Mouse (Mus musculus): ENCODE data around the gene Gm5089. TPM values are rescaled to one million over a fixed set of nuclear protein-coding genes. Genes with fewer than 3 reads are reported as not detected.

Gene Gm5089
- polyA plus RNA-seq, 1 experiment = not detected

DNA sequence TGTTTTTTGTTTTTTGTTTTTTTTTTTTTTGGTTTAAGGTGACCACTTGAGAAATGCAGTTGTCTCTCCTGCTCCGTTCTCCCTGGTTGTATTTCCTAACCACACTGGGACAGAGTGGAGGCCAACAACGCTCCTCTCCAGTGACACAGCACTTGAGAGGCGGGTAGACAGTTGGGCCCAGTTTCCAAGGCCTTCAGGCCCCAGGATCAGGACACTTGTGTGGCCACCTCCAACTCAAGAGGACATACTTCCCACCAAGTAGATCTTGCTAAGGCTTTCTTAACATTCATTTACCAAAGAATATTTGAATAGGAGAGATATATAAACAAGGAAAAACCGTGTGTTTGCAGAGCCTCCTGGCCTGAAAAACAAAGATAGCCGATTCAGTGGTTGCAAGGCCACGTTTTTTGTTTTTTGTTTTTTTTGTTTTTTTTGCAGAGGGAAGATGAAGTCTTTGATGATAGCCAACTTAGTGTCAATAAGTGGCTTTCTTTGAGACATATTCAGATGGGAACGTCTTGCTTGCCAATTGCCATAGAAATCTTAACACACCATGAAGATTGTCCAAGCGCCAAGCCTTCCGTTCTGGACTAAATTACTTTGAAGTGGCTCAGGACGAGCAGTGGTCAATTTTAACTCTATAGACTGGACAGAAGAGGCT, 4.1 kb upstream of the Gm5089 start:
- no peak overlapping the region for H3K4me3 ChIP-seq (ENCODE audit: insufficient read depth, low read length)
- no peaks in the 10 kb centered on the region for H3K4me1 ChIP-seq (ENCODE audit: control insufficient read depth, insufficient read depth, low read length)
- TF ChIP-seq POLR2A (IDR thresholded peaks at IDR 0.05; ENCODE audit: low read depth, low read length) = no peak
- no peak for TF ChIP-seq CTCF (IDR thresholded peaks at IDR 0.05; ENCODE audit: borderline replicate concordance, insufficient read depth, low read length)
- no peak overlapping the region for H3K27ac ChIP-seq (ENCODE audit: insufficient read depth, low read length)

DNA sequence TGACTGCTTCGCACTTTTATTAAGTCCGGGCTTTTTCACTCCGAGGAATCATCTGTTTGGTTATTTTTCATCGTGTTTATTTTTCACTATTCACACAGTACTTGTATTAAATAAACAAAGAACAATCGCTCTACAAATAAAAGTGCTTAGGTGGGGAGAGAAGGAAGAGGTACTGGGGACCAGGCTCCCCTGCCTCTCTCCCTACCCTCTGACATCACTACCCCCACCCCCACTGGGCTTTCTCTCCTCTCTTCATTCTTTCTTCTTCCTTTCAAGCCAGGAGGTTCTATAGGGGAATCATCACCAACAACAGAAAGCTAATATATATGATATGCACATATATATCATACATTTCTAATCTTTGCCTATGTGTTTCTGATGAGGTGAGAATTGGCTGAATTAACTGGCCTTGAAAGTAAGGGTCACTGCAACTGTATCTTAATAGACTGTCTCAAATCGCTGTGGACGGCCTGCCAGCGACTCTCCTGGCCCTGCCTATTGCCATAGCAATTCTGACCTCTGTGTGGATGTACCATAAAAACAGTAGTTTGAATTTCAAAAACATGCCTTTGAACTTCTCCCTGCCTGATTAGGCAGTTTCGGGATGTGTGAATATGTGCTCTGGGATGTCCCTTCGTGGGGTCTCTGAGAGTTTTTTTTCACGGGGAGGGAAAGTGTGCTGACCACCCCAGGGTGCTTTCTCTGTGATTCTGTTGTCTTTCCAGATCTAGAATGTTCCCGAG, 3.3 kb upstream of the Gm5089 start:
- no peak for TF ChIP-seq CTCF (IDR thresholded peaks at IDR 0.05; ENCODE audit: borderline replicate concordance, insufficient read depth, low read length)
- no peak for TF ChIP-seq POLR2A (IDR thresholded peaks at IDR 0.05; ENCODE audit: low read depth, low read length)
- H3K27ac ChIP-seq (ENCODE audit: insufficient read depth, low read length) = no peak overlapping the region
- H3K4me1 ChIP-seq (ENCODE audit: control insufficient read depth, insufficient read depth, low read length) = no peaks in the 10 kb centered on the region
- H3K4me3 ChIP-seq (ENCODE audit: insufficient read depth, low read length) = no peak overlapping the region

DNA sequence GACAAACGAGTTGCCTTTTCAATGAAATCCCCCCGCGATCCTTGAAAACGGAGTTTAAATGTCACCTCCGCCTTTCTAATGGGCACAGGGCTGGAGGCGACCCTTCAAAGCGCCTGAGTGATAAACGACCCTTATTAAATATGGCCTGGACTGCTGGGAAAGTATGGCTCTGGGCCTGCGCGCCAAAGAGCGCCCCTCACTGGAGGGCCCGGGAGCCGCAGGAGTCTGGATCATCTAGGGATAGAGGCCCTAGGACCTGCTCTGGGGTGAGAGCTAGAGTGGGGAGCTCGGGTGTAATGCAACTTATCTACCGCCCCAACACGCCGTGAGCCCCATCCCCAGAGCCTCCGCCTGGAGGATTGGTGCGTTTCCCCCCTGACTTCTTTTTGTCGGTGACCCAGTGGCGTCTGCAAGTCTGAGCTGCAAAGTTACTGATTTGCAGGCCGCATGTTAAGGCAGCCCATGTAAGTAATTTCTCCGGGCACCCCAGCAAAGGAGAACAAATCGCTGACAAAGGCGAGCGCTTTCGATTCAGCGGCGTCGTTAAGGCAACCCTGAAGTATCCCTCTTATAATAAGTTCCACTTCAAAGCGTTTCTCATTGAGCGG, 2.6 kb upstream of the Gm5089 start:
- Histone ChIP-seq H3K27ac (ENCODE audit: insufficient read depth, low read length) (no peak overlapping the region), H3K4me1 (ENCODE audit: control insufficient read depth, insufficient read depth, low read length) (no peaks in the 10 kb centered on the region)
- no peak for TF ChIP-seq POLR2A (IDR thresholded peaks at IDR 0.05; ENCODE audit: low read depth, low read length)
- TF ChIP-seq CTCF (IDR thresholded peaks at IDR 0.05; ENCODE audit: borderline replicate concordance, insufficient read depth, low read length) = no peak

DNA sequence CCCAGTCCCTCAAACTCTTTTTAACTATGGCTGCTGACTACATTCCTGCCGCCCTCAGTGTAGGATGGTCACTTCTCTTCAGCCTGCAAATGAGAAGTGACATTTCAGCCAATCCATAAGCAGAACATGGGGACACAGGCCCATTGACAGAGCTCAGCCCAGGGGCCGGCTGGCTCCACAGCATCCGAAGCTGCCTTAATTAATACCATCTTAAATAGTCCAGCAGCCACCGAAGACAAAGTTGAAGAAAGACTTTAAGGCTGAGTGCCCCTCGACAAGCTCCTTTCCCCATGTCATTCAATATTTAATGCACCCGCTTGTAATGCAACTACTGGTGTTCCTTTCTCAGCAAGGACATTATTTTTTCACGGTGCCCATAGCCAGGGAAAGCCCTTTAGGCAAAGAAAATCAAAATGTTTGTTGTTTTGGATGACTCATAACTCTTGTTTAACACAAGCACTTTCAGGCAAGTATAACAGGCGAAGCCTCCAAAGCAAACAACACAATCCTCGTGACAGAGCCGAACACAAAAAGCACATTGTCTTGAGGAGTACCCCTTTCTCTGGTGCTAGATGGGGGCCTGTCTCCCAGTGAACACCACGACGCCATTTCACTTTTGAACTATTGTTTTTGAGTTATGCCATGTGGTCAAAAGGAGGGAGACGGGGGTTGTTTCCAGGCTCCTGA, 1.9 kb upstream of the Gm5089 start:
- H3K27ac ChIP-seq (ENCODE audit: insufficient read depth, low read length) = no peak overlapping the region
- TF ChIP-seq POLR2A (IDR thresholded peaks at IDR 0.05; ENCODE audit: low read depth, low read length) (no peak), CTCF (IDR thresholded peaks at IDR 0.05; ENCODE audit: borderline replicate concordance, insufficient read depth, low read length) (no peak)

More for the DNA sequence above, 2.6 kb upstream of the Gm5089 start:
- no peak overlapping the region for H3K4me3 ChIP-seq (ENCODE audit: insufficient read depth, low read length)

DNA sequence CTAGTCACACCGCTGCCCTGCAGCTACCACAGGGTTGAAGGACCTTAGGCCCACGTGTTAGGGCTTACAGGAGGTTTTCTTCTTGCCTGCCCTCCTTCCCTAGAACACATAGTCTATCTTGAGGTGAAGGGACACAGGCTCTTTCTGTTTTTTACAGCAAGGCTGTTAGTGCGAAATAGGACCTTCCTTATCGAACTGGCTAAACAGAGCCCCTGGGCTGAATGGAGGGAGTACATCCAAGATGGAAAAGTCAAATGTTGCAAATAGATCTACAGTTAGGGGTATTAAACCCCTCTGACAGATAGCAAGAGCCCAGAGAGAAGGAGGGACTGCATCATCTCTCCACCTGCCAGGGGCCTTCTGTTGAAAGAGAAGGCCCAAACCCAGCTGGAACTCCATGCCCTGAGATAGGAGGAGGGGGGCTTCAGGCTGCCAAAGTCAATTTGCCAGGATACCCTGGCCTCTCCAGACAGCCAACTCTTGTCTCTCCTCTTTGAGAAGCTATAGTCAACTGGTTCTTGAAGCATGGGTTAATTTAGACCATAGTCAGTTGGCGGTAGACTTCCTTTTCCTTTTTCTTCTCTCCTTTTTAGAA, 733 bp upstream of the Gm5089 start:
- Histone ChIP-seq H3K4me1 (ENCODE audit: control insufficient read depth, insufficient read depth, low read length) (no peaks in the 10 kb centered on the region), H3K27ac (ENCODE audit: insufficient read depth, low read length) (no peak overlapping the region), H3K4me3 (ENCODE audit: insufficient read depth, low read length) (no peak overlapping the region)
- TF ChIP-seq POLR2A (IDR thresholded peaks at IDR 0.05; ENCODE audit: low read depth, low read length) = no peak
- TF ChIP-seq CTCF (IDR thresholded peaks at IDR 0.05; ENCODE audit: borderline replicate concordance, insufficient read depth, low read length) = no peak

More for the DNA sequence above, 1.9 kb upstream of the Gm5089 start:
- no peaks in the 10 kb centered on the region for H3K4me1 ChIP-seq (ENCODE audit: control insufficient read depth, insufficient read depth, low read length)
- no peak overlapping the region for H3K4me3 ChIP-seq (ENCODE audit: insufficient read depth, low read length)

DNA sequence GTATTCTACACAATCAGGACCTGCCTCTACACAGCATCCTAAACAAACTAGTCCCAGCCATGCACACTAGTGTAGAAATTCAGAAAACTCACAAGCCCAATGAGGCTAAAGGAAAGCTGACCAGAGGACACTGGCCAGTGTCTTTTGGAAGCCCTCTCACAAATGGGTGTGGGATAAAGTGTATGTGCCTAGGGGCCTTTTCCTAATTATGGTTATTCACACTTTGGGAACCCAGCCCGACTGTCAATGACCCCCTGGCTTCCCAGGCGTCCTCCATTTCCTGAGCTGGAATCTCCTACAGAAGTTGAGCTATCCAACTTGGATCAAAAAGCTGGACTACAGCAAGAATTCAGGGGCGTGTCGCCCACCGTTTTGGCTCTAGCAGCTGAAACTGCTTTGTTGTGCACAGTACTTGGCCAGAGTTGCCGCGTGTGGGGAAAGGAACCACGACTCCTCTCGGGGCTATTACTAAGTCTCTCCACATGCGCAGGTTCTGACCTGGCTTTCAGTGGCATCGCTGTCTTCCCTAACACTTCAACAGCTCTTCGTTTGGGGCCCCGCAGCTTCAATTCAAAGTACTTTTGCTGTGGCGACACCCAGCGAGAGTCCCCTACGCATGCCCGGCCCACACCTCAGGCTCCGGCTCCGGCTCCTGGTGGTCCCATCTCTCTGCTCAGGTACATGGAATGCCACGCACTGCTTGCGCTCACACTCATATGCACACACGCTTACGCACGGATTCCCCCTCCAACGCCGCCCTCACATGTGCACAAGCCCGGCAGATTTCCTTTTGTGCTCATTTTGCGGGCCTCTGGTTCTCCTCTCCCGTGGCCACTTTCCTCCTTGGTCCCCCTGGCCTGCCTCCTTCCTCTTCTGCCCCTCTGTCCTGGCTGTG, 1.1 kb downstream of the Gm5089 start:
- H3K4me1 ChIP-seq (ENCODE audit: control insufficient read depth, insufficient read depth, low read length) = no peaks in the 10 kb centered on the region
- TF ChIP-seq CTCF (IDR thresholded peaks at IDR 0.05; ENCODE audit: borderline replicate concordance, insufficient read depth, low read length) (no peak), POLR2A (IDR thresholded peaks at IDR 0.05; ENCODE audit: low read depth, low read length) (no peak)
- no peak overlapping the region for H3K4me3 ChIP-seq (ENCODE audit: insufficient read depth, low read length)
- H3K27ac ChIP-seq (ENCODE audit: insufficient read depth, low read length) = no peak overlapping the region

DNA sequence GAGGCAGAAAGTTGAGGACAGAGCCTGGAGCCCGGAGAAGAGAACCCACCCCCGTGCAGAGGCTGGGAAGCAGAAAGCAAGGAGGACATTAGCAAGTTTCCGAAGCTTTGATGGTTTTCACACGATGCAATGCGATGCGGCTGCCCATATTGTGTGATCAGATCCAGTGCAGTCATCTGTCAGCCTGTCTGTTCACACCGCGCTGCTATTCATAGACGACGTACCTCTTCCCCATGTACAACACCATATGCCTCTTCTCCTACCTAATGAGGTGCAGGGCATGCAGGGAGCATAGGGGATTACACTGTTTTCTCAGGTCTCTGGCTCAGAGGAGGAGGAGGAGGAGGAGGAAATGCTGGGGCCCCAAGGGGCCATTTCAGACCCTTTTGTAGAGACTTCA, 14.1 kb downstream of the Gm5089 start:
- Histone ChIP-seq H3K4me3 (ENCODE audit: insufficient read depth, low read length) (no peak overlapping the region), H3K27ac (ENCODE audit: insufficient read depth, low read length) (no peak overlapping the region)
- TF ChIP-seq CTCF (IDR thresholded peaks at IDR 0.05; ENCODE audit: borderline replicate concordance, insufficient read depth, low read length) (no peak), POLR2A (IDR thresholded peaks at IDR 0.05; ENCODE audit: low read depth, low read length) (no peak)

DNA sequence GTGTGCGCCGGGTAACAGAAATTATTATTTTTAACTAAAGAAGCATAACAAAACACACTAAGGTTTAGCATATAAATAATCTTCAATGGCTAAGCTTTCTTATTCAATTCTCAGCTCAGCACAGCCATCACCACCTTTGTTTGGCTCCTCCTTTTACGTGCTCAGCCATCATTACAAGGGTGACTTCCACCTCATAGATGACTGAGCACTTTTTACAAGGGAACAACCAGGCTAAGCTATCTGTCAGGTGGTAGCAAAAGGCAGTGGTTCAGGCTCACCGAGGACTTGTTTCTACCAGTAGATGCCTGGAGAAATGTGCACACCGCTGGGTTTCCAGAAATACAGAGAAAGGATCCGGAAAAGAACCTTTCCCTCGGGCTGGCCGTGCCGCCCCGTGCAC, 16.9 kb downstream of the Gm5089 start:
- no peak for TF ChIP-seq CTCF (IDR thresholded peaks at IDR 0.05; ENCODE audit: borderline replicate concordance, insufficient read depth, low read length)
- TF ChIP-seq POLR2A (IDR thresholded peaks at IDR 0.05; ENCODE audit: low read depth, low read length) = no peak
- Histone ChIP-seq H3K27ac (ENCODE audit: insufficient read depth, low read length) (no peak overlapping the region), H3K4me1 (ENCODE audit: control insufficient read depth, insufficient read depth, low read length) (no peaks in the 10 kb centered on the region)

More for the DNA sequence above, 14.1 kb downstream of the Gm5089 start:
- H3K4me1 ChIP-seq (ENCODE audit: control insufficient read depth, insufficient read depth, low read length) = no peaks in the 10 kb centered on the region

More for the DNA sequence above, 16.9 kb downstream of the Gm5089 start:
- no peak overlapping the region for H3K4me3 ChIP-seq (ENCODE audit: insufficient read depth, low read length)

All from embryonic fibroblast, embryonic 13.5 days (primary cell).